Mouse (Mus musculus): ENCODE measurements around the gene Lrrn2. TPM values are rescaled to one million over a fixed set of nuclear protein-coding genes. Genes with fewer than 3 reads are reported as not detected.

Lrrn2 gene
- total and polyA plus RNA-seq, 3 experiments = not detected

DNA sequence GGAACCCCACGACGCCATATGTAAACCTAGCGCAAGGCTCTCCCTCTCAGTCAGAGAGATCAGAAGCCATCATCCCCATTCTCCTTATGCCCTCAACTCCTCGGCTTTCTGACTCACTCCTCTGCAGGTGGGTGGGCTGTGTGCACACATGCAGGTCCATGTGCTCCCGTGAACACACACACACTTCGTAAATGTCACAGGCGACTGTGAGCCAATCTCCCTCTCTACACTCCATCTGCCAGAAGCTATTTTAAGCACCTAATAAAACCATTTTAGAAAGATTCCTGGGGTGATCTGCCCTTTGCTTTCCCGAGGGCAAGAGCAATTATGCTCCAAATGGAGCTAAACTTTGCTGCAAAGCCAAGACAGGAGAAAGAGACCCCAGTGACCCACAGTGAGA, 65.8 kb downstream of the Lrrn2 start:
- Histone ChIP-seq H3K27me3 (ENCODE audit: control insufficient read depth in 1 of 2, insufficient read depth in 2 of 2, low read length in 2 of 2) (peaks cover 0 to 4% of the 10 kb centered on the region in 2 experiments; a peak in 3 of 4 replicates), H3K4me1 (ENCODE audit: control insufficient read depth in 1 of 2, insufficient read depth in 2 of 2, low read length in 2 of 2) (no peaks in the 10 kb centered on the region), H3K4me3 (ENCODE audit: control insufficient read depth in 1 of 2, insufficient read depth in 1 of 2, low read depth in 2 of 2, low read length in 2 of 2) (no peak overlapping the region), H3K9me3 (replicated peaks; ENCODE audit: insufficient read depth, low read length) (no peaks in the 10 kb centered on the region), H3K27ac (ENCODE audit: control insufficient read depth, low read depth, low read length) (no peak overlapping the region), H3K79me2 (ENCODE audit: control insufficient read depth, insufficient read depth, low read length, poor library complexity) (no peaks in the 10 kb centered on the region), H3K9ac (ENCODE audit: control insufficient read depth, low read depth, low read length, poor library complexity, severe bottlenecking) (no peak overlapping the region), H3K36me3 (ENCODE audit: control insufficient read depth in 1 of 2, insufficient read depth in 2 of 2, low read length in 2 of 2) (no peaks in the 10 kb centered on the region)
- no peak for DNase-seq (ENCODE audit: low read depth, low spot score)
- TF ChIP-seq NRF1 (IDR thresholded peaks at IDR 0.05; ENCODE audit: insufficient read depth, low read depth, low read length, poor library complexity, severe bottlenecking) = no peak
- TF ChIP-seq HCFC1 (IDR thresholded peaks at IDR 0.05; ENCODE audit: low read depth, low read length) = no peak
- TF ChIP-seq ZC3H11A (IDR thresholded peaks at IDR 0.05; ENCODE audit: low read depth, low read length) = no peak
- no peak for TF ChIP-seq CHD1 (IDR thresholded peaks at IDR 0.05; ENCODE audit: low read depth, low read length)
- no peak for TF ChIP-seq RAD21 (IDR thresholded peaks at IDR 0.05; ENCODE audit: low read depth, low read length)
- TF ChIP-seq USF1 (IDR thresholded peaks at IDR 0.05; ENCODE audit: low read depth, low read length) = no peak
- TF ChIP-seq MEF2A (IDR thresholded peaks at IDR 0.05; ENCODE audit: extremely low read depth, insufficient replicate concordance, low read depth, low read length, poor library complexity, severe bottlenecking) = no peak
- TF ChIP-seq POLR2AphosphoS2 (IDR thresholded peaks at IDR 0.05; ENCODE audit: low read length) = no peak
- no peak for TF ChIP-seq ZKSCAN1 (IDR thresholded peaks at IDR 0.05; ENCODE audit: low read depth, low read length)
- TF ChIP-seq CHD2 (IDR thresholded peaks at IDR 0.05; ENCODE audit: low read length) = no peak
- no peak for TF ChIP-seq JUND (IDR thresholded peaks at IDR 0.05; ENCODE audit: low read depth, low read length)
- TF ChIP-seq TBP (IDR thresholded peaks at IDR 0.05; ENCODE audit: low read depth, low read length) = no peak
- no peak for TF ChIP-seq EP300 (IDR thresholded peaks at IDR 0.05; ENCODE audit: low read depth in 1 of 2, low read length in 2 of 2)
- TF ChIP-seq ZMIZ1 (IDR thresholded peaks at IDR 0.05; ENCODE audit: low read depth, low read length) = no peak
- TF ChIP-seq KAT2A (conservative IDR thresholded peaks at IDR 0.05; ENCODE audit: low read depth, low read length) = no peak
- no peak for TF ChIP-seq MYC (IDR thresholded peaks at IDR 0.05; ENCODE audit: low read depth, low read length)

DNA sequence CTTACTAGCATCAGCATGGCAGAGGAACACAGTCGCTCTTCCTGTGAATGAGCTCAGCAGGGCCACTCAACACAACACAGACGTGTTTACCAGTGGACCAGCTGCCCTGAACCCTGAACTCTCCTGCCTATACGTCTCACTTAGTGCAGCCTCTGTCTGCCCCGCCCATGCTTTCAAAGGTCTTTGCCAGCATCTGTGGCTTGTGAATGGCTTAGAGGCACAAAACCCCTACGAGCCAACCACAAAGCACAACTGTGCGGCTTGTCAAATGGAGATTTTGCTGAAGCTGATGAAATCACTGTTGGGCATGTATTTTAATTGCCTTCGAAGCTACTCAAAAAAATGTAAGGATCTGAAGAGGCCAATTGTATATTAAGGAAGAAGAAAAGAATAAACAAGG, 67.7 kb downstream of the Lrrn2 start:
- Histone ChIP-seq H3K9ac (ENCODE audit: control insufficient read depth, low read depth, low read length, poor library complexity, severe bottlenecking) (no peak overlapping the region), H3K4me3 (ENCODE audit: control insufficient read depth in 1 of 2, insufficient read depth in 1 of 2, low read depth in 2 of 2, low read length in 2 of 2) (no peak overlapping the region), H3K4me1 (ENCODE audit: control insufficient read depth in 1 of 2, insufficient read depth in 2 of 2, low read length in 2 of 2) (no peaks in the 10 kb centered on the region), H3K27ac (ENCODE audit: control insufficient read depth, low read depth, low read length) (no peak overlapping the region), H3K79me2 (ENCODE audit: control insufficient read depth, insufficient read depth, low read length, poor library complexity) (no peaks in the 10 kb centered on the region), H3K36me3 (ENCODE audit: control insufficient read depth in 1 of 2, insufficient read depth in 2 of 2, low read length in 2 of 2) (no peaks in the 10 kb centered on the region), H3K27me3 (ENCODE audit: control insufficient read depth in 1 of 2, insufficient read depth in 2 of 2, low read length in 2 of 2) (peaks cover 0 to 5% of the 10 kb centered on the region in 2 experiments; a peak in 3 of 4 replicates), H3K9me3 (replicated peaks; ENCODE audit: insufficient read depth, low read length) (no peaks in the 10 kb centered on the region)
- no peak for DNase-seq (ENCODE audit: low read depth, low spot score)
- TF ChIP-seq MYC (IDR thresholded peaks at IDR 0.05; ENCODE audit: low read depth, low read length) (no peak), NELFE (IDR thresholded peaks at IDR 0.05; ENCODE audit: low read depth, low read length) (no peak), MEF2A (IDR thresholded peaks at IDR 0.05; ENCODE audit: extremely low read depth, insufficient replicate concordance, low read depth, low read length, poor library complexity, severe bottlenecking) (no peak), TCF12 (IDR thresholded peaks at IDR 0.05; ENCODE audit: low read depth, low read length) (no peak), USF1 (IDR thresholded peaks at IDR 0.05; ENCODE audit: low read depth, low read length) (no peak), MYB (IDR thresholded peaks at IDR 0.05; ENCODE audit: low read depth, low read length) (no peak), TBP (IDR thresholded peaks at IDR 0.05; ENCODE audit: low read depth, low read length) (no peak), EP300 (IDR thresholded peaks at IDR 0.05; ENCODE audit: low read depth in 1 of 2, low read length in 2 of 2) (no peak), RAD21 (IDR thresholded peaks at IDR 0.05; ENCODE audit: low read depth, low read length) (no peak), KAT2A (conservative IDR thresholded peaks at IDR 0.05; ENCODE audit: low read depth, low read length) (no peak), CTCF (IDR thresholded peaks at IDR 0.05 in 2 of 3, conservative IDR thresholded peaks at IDR 0.05 in 1 of 3; ENCODE audit: control insufficient read depth in 1 of 3, insufficient read depth in 1 of 3, low read depth in 2 of 3, low read length in 3 of 3, poor library complexity in 1 of 3, severe bottlenecking in 1 of 3) (no peak), MAFK (IDR thresholded peaks at IDR 0.05; ENCODE audit: borderline replicate concordance, low read depth, low read length) (no peak), RCOR1 (IDR thresholded peaks at IDR 0.05; ENCODE audit: low read depth, low read length) (no peak), CHD2 (IDR thresholded peaks at IDR 0.05; ENCODE audit: low read length) (no peak), MAZ (IDR thresholded peaks at IDR 0.05; ENCODE audit: low read depth, low read length) (no peak)
